Mouse (Mus musculus): ENCODE measurements around the gene Slc8a3. TPM values are rescaled to one million over a fixed set of nuclear protein-coding genes. Genes with fewer than 3 reads are reported as not detected.

Gene Slc8a3
- polyA plus RNA-seq, 1 experiment from 2014 or later: 0.47 TPM

- no peak overlapping the region for H3K4me2 ChIP-seq (ENCODE audit: low read length)
- 57% methylated on average over 6 of the region's 6 CpGs for WGBS
- no peaks in the 10 kb centered on the region for H3K9me3 ChIP-seq (ENCODE audit: control insufficient read depth, low read length)
- H3K4me3 ChIP-seq (ENCODE audit: control insufficient read depth in 1 of 2, insufficient read depth in 1 of 2, low read depth in 1 of 2, low read length in 2 of 2): no peak overlapping the region
- no peak overlapping the region for H3K9ac ChIP-seq (ENCODE audit: low read length)
- no peak overlapping the region; a peak in 2 of 4 replicates for H3K27ac ChIP-seq (replicated peaks in 1 of 2; ENCODE audit: control insufficient read depth in 1 of 2, insufficient read depth in 1 of 2, low read depth in 2 of 2, low read length in 2 of 2)
- no peaks in the 10 kb centered on the region for H3K27me3 ChIP-seq (ENCODE audit: control insufficient read depth, insufficient read depth, low read length)
- ATAC-seq (ENCODE audit: insufficient number of reproducible peaks, insufficient read depth, low FRiP score, low read depth): no peak
- no peaks in the 10 kb centered on the region for H3K4me1 ChIP-seq (ENCODE audit: control insufficient read depth in 2 of 2, insufficient read depth in 2 of 2, low read length in 2 of 2)
- no peaks in the 10 kb centered on the region for H3K36me3 ChIP-seq (ENCODE audit: control insufficient read depth, insufficient read depth, low read length)
Observed at GRCm38 (mm10) chr12:81155675-81156074, 177.3 kb downstream of the Slc8a3 start.

GRCm38 (mm10) chr12:81152082-81152481 is 180.9 kb downstream of the Slc8a3 start:
- Histone ChIP-seq H3K27ac (replicated peaks in 1 of 2; ENCODE audit: control insufficient read depth in 1 of 2, insufficient read depth in 1 of 2, low read depth in 2 of 2, low read length in 2 of 2) (no peak overlapping the region; a peak in 1 of 4 replicates), H3K27me3 (ENCODE audit: control insufficient read depth, insufficient read depth, low read length) (no peaks in the 10 kb centered on the region), H3K9me3 (ENCODE audit: control insufficient read depth, low read length) (no peaks in the 10 kb centered on the region), H3K4me3 (ENCODE audit: control insufficient read depth in 1 of 2, insufficient read depth in 1 of 2, low read depth in 1 of 2, low read length in 2 of 2) (no peak overlapping the region), H3K4me1 (ENCODE audit: control insufficient read depth in 2 of 2, insufficient read depth in 2 of 2, low read length in 2 of 2) (peaks cover 0 to 4% of the 10 kb centered on the region in 2 experiments; a peak in 1 of 4 replicates), H3K4me2 (ENCODE audit: low read length) (no peak overlapping the region), H3K36me3 (ENCODE audit: control insufficient read depth, insufficient read depth, low read length) (no peaks in the 10 kb centered on the region), H3K9ac (ENCODE audit: low read length) (no peak overlapping the region)
- 54% methylated on average over 2 of the region's 2 CpGs for WGBS
- ATAC-seq (ENCODE audit: insufficient number of reproducible peaks, insufficient read depth, low FRiP score, low read depth): peak; percentile 60

- Histone ChIP-seq H3K27ac (replicated peaks in 1 of 2; ENCODE audit: control insufficient read depth in 1 of 2, insufficient read depth in 1 of 2, low read depth in 2 of 2, low read length in 2 of 2) (0 out of 4 replicates have a peak overlapping the region, but pooled peaks of 1 of the 2 experiments have one; percentile 0), H3K4me3 (ENCODE audit: control insufficient read depth in 1 of 2, insufficient read depth in 1 of 2, low read depth in 1 of 2, low read length in 2 of 2) (no peak overlapping the region), H3K36me3 (ENCODE audit: control insufficient read depth, insufficient read depth, low read length) (no peaks in the 10 kb centered on the region), H3K9me3 (ENCODE audit: control insufficient read depth, low read length) (no peaks in the 10 kb centered on the region), H3K4me2 (ENCODE audit: low read length) (no peak overlapping the region), H3K4me1 (ENCODE audit: control insufficient read depth in 2 of 2, insufficient read depth in 2 of 2, low read length in 2 of 2) (peaks cover 0 to 4% of the 10 kb centered on the region in 2 experiments; a peak in 1 of 4 replicates), H3K9ac (ENCODE audit: low read length) (no peak overlapping the region), H3K27me3 (ENCODE audit: control insufficient read depth, insufficient read depth, low read length) (no peaks in the 10 kb centered on the region)
- peak; percentile 55 for ATAC-seq (ENCODE audit: insufficient number of reproducible peaks, insufficient read depth, low FRiP score, low read depth)
- 69% methylated on average over 5 of the region's 5 CpGs for WGBS
Observed at GRCm38 (mm10) chr12:81150917-81151316, 182.1 kb downstream of the Slc8a3 start.

- no peak overlapping the region for H3K4me3 ChIP-seq (ENCODE audit: control insufficient read depth in 1 of 2, insufficient read depth in 1 of 2, low read depth in 1 of 2, low read length in 2 of 2)
- H3K27ac ChIP-seq (replicated peaks in 1 of 2; ENCODE audit: control insufficient read depth in 1 of 2, insufficient read depth in 1 of 2, low read depth in 2 of 2, low read length in 2 of 2): no peak overlapping the region
- no peak overlapping the region for H3K4me2 ChIP-seq (ENCODE audit: low read length)
- H3K27me3 ChIP-seq (ENCODE audit: control insufficient read depth, insufficient read depth, low read length): no peaks in the 10 kb centered on the region
- 85% methylated on average over 6 of the region's 6 CpGs for WGBS
- ATAC-seq (ENCODE audit: insufficient number of reproducible peaks, insufficient read depth, low FRiP score, low read depth): no peak
- no peaks in the 10 kb centered on the region for H3K36me3 ChIP-seq (ENCODE audit: control insufficient read depth, insufficient read depth, low read length)
- H3K9ac ChIP-seq (ENCODE audit: low read length): no peak overlapping the region
- no peaks in the 10 kb centered on the region for H3K9me3 ChIP-seq (ENCODE audit: control insufficient read depth, low read length)
- peaks cover 5 to 6% of the 10 kb centered on the region in 2 experiments; a peak in 3 of 4 replicates for H3K4me1 ChIP-seq (ENCODE audit: control insufficient read depth in 2 of 2, insufficient read depth in 2 of 2, low read length in 2 of 2)
Observed at GRCm38 (mm10) chr12:81147956-81148355, 185.0 kb downstream of the Slc8a3 start.

Small RNA genes within 50 kb of the gene (microRNA-seq; reads per million reads assigned to microRNA genes)
- gene Mir3067: 4.2 reads per million, percentile 12 among the genes with 10 or more reads in this experiment

Other genes starting within 250 kb of the Slc8a3 start
- 0.30 TPM in 2 replicates for gene Gm4787, start 46.3 kb upstream of the Slc8a3 start, polyA plus RNA-seq (2014; fragmentation: Nextera tagmentation; extraction: Ambion mirVana)
- 0.45 and 0.55 TPM in 2 replicates for gene Adam4, start 88.8 kb upstream of the Slc8a3 start, polyA plus RNA-seq (2014; fragmentation: Nextera tagmentation; extraction: Ambion mirVana)
- gene Cox16, start 151.9 kb upstream of the Slc8a3 start, polyA plus RNA-seq (2014; fragmentation: Nextera tagmentation; extraction: Ambion mirVana): 92.6 and 105 TPM in 2 replicates
- 26.2 and 35.2 TPM in 2 replicates for gene Gm20498, start 199.7 kb upstream of the Slc8a3 start, polyA plus RNA-seq (2014; fragmentation: Nextera tagmentation; extraction: Ambion mirVana)
- gene Synj2bp, start 199.7 kb upstream of the Slc8a3 start, polyA plus RNA-seq (2014; fragmentation: Nextera tagmentation; extraction: Ambion mirVana): 37.1 and 37.9 TPM in 2 replicates
- 0.08 and 0.32 TPM in 2 replicates for gene Adam21, start 235.3 kb upstream of the Slc8a3 start, polyA plus RNA-seq (2014; fragmentation: Nextera tagmentation; extraction: Ambion mirVana)

Measured in heart, embryonic 14.5 days (tissue).